Mouse (Mus musculus) effector memory CD4-positive, alpha-beta T cell, adult 5 months (primary cell): ENCODE results near the gene Ccno. TPM values are rescaled to one million over a fixed set of nuclear protein-coding genes. Genes with fewer than 3 reads are reported as not detected.

Source experiments
- polyA plus RNA-seq: library from polyadenylated mRNA; unstranded; fragments of 100-300 nt; shearing (Covaris generic); gene quantifications from one replicate; pipeline ENCODE4 v1.2.1, GENCODE M21; 2017

Gene Ccno
- polyA plus RNA-seq, result 2.2 TPM

GRCm38 (mm10) chr13:112987532-112987943 is at the start of gene Ccno:
Ccno (plus strand) TSS chr13:112987802.

GRCm38 (mm10) chr13:112993531-112994152 is 6.0 kb downstream of the Ccno start, which contains the start of gene Mcidas:
Mcidas (plus strand) TSS chr13:112993845.

GRCm38 (mm10) chr13:113034950-113035421 is 47.4 kb downstream of the Ccno start, which contains the start of gene Cdc20b:
Cdc20b (plus strand) TSS chr13:113035111.

Other genes with a start within 250 kb of the Ccno start
- gene Plpp1, start 187.0 kb upstream of the Ccno start, polyA plus RNA-seq, result 0.64 TPM
- gene Mtrex, start 60.4 kb upstream of the Ccno start, polyA plus RNA-seq, result 68.2 TPM
- 20.8 TPM for gene Dhx29, start 60.3 kb upstream of the Ccno start, polyA plus RNA-seq
- gene Mcidas, start 6.0 kb downstream of the Ccno start, polyA plus RNA-seq, result not detected
- gene Cdc20b, start 47.3 kb downstream of the Ccno start, polyA plus RNA-seq, result not detected
- not detected for gene Gpx8, start 58.6 kb downstream of the Ccno start, polyA plus RNA-seq
- 1.2 TPM for gene Gzma, start 113.2 kb downstream of the Ccno start, polyA plus RNA-seq
- 6.5 TPM for gene Esm1, start 221.9 kb downstream of the Ccno start, polyA plus RNA-seq
- 16.8 TPM for gene Gzmk, start 238.1 kb downstream of the Ccno start, polyA plus RNA-seq